Mouse (Mus musculus): ENCODE measurements at regions not wholly inside any gene's neighbourhood (a gene's known extent, or its start where the extent isn't known, plus 50 kb on each side); places are given as distances from the start of the nearest gene placed in this dataset.
"Not testable (repeated sequence)": the region's sequence is repeated elsewhere in the genome, so short reads cannot be mapped to it uniquely, and the experiment has no call there.

DNA sequence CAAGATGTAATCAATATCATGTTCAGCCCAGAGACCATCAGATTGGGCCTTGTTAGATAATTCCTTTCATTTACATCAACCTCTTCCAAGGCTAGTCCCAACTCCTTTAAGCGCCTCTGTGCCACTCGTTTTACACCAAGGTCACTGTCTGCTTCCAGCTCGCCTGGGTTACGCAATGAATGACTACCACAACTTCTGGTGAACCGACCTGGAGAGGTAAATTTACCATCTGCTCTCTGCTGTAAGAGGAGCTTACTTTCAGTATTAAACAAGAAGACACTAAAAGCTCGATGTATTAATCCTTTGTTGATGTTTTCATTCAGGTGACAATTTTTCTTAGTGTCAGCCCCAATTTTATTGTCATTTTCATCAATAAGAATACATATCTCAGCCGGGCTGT lies 51.7 kb upstream of the Fam174b start:
- DNase-seq (ENCODE audit: low spot score), result no peak

- DNase-seq (ENCODE audit: low spot score), result not testable (repeated sequence)
These were observed 53.9 kb upstream of the Fam174b start for GRCm38 (mm10) chr7:73686245-73686644.

DNA sequence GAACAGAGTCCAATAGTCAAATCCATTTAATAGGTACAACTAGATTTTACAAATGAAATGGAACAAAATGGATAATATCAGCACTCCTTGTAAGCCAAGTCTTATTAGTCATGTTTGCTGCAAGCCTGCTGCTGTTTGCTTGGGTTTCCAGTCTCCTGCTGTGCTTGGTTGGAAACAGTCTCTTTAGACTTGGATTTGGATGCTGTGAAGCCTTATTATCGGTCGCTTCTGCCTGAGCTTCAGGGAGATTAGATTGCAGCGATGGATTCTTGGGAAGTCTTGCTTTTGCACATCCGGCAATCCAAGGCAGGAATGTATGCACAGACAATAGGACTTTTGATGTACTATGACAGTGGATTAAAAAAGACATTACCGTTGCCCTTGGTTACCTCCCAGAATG lies 57.3 kb upstream of the Fam174b start:
- no peak for DNase-seq (ENCODE audit: low spot score)

- no peak for DNase-seq (ENCODE audit: low spot score)
These were observed 69.5 kb upstream of the Fam174b start for GRCm38 (mm10) chr7:73670598-73670997.

GRCm38 (mm10) chr7:73668791-73669190 lies 71.3 kb upstream of the Fam174b start:
- no peak for DNase-seq (ENCODE audit: low spot score)

- no peak for DNase-seq (ENCODE audit: low spot score)
These were observed 73.0 kb upstream of the Fam174b start for GRCm38 (mm10) chr7:73666921-73667675.

GRCm38 (mm10) chr7:73664962-73665361 lies 75.1 kb upstream of the Fam174b start:
- no peak for DNase-seq (ENCODE audit: low spot score)

- DNase-seq (ENCODE audit: low spot score), result no peak
These were observed 77.6 kb upstream of the Fam174b start for GRCm38 (mm10) chr7:73662536-73662935.

GRCm38 (mm10) chr7:73661901-73662300 lies 78.2 kb upstream of the Fam174b start:
- no peak for DNase-seq (ENCODE audit: low spot score)

DNA sequence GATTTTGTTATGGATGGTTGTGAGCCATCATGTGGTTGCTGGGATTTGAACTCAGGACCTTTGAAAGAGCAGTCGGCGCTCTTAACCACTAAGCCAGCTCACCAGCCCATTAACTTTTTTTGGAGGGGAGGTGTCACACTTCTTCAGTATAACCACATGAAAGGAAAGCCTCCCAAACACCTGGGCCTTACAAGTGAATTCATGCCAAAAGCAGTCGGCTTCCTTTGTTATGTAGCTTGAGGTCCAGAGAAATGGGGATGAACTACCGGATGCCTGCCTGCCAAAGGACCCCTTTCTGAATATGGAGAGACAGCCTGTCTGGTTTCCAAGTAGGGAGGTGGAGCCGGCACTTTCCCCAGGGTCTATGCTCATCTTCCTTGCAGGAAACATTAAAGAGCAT lies 80.6 kb upstream of the Fam174b start:
- DNase-seq (ENCODE audit: low spot score), result no peak

- no peak for DNase-seq (ENCODE audit: low spot score)
These were observed 82.8 kb upstream of the Fam174b start for GRCm38 (mm10) chr7:73657283-73657682.

DNA sequence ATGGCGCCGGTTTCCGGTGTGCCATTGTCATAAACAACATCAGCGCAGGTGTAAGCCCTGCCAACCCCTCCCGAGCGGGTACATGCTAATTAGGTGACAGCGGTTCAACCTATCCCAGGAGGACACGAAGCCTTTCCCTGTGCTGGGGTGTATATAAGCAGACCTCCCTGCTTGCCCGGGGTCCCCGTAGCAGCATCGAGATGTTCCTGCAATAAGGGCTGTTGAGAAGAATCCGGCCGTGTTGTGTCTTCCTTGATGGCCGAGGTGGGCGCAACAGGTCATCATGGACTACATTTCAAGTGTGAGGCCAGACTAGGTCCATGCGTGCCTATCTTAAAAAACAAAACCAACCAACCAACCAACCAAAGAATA lies 83.7 kb upstream of the Fam174b start:
- not testable (repeated sequence) for DNase-seq (ENCODE audit: low spot score)

DNA sequence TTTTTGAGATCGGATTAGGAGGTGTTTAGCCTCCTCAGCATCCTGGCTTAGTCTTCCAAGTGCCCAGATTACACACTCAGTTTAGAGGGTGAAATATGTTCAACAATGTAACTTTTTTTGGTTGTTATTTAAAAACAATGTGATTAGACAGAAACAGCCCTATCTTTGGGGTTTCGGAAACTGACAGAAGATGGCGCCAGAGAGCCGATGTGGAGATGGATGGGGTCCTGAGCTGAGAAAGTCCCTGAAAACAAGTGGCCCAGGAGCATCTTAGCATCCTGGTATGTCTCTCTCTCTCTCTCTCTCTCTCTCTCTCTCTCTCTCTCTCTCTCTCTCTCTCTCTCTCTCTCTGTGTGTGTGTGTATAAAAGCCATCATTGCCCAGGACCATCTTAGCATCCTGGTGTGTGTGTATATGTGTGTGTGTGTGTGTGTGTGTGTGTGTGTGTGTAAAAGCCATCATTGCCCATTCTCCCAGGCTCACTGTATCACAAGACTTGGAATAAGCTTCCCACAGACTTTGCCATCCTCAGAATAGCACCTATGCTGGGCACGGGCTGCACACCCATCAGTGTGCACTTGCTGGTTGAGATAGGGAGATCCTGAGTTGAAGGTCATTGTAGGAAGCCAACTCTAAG lies 84.2 kb upstream of the Fam174b start:
- peak; percentile 60 for DNase-seq (ENCODE audit: low spot score)

DNA sequence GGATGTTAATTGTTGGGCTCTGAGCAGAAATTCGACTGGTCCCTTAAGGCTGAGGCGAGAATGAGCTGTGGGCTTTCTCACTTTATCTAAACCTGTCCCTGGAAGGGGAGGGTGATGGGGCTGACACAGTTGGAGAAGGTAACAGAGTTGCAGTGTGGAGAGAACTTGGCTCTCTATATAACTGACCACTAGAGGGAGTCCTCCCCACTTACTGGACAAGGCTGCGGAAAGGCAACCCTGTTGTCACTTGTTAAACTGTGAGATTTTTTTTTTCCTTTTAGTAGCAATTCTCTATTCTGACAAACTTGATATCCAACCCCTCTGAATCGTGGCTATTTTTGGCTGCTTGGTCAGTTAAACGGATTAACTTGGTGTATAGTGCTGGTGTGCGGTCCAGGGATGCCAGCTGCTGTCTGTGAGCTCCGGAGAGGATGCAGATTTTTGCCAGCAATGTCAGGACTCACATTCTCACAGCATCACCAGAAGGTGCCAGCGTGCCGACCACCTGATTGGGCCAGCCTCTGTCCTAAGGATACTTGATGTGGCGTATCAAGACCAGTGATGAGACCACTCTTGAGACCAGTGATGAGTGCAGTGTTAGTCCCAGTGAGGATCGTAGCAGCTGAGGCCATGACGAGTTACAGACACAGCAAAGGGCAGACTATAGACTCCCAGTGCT lies 85.8 kb upstream of the Fam174b start:
- DNase-seq (ENCODE audit: low spot score), result peak; percentile 69

GRCm38 (mm10) chr7:73650909-73651308 lies 89.2 kb upstream of the Fam174b start:
- DNase-seq (ENCODE audit: low spot score), result no peak

DNA sequence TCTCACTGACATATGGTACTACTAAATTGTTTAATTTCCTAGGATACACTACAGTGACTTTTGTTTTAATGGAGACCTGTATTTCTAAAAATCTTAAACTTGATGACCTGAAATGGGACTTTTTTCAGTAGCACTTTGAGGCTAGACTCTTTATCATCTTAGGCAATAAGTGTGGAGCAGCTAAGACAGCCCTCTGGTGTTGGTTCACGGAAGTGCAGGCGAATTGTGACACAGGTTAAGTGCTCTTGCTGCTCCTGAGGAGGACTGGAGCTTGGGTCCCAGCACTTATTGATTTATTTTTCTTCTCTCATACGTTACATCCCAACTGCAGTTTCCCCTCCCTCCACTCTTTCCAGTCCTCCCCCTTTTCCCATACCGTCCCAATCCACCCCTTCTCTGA lies 92.1 kb upstream of the Fam174b start:
- peak; percentile 83 for DNase-seq (ENCODE audit: low spot score)

- peak; percentile 50 for DNase-seq (ENCODE audit: low spot score)
These were observed 93.0 kb upstream of the Fam174b start for GRCm38 (mm10) chr7:73647140-73647539.

- DNase-seq (ENCODE audit: low spot score), result no peak
These were observed 93.4 kb upstream of the Fam174b start for GRCm38 (mm10) chr7:73646711-73647110.

GRCm38 (mm10) chr7:73644362-73644904 lies 95.7 kb upstream of the Fam174b start:
- DNase-seq (ENCODE audit: low spot score), result no peak

DNA sequence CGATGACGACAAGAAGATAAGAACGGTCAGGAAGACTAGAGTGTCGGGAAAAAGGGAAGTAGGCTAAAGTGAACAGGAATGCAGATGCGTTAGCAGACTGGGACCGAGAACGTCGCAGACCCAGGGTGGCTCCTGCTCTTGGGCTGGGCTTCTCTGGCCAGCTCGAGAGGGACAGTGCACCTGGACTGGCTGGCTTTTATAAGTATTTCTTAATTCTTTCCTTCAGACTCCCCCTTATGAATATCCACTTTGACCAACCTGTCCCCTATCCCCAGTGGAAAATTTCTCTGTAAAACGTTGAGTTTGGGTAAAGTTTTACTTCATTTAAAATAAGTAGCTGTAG lies 96.1 kb upstream of the Fam174b start:
- no peak for DNase-seq (ENCODE audit: low spot score)

GRCm38 (mm10) chr7:73643306-73643992 lies 96.7 kb upstream of the Fam174b start:
- DNase-seq (ENCODE audit: low spot score), result no peak

- DNase-seq (ENCODE audit: low spot score), result no peak
These were observed 98.6 kb upstream of the Chd2 start for GRCm38 (mm10) chr7:73640194-73640593.

- DNase-seq (ENCODE audit: low spot score), result no peak
These were observed 96.1 kb upstream of the Chd2 start for GRCm38 (mm10) chr7:73637810-73638125.
